Mouse (Mus musculus) megakaryocyte, adult 5-6 weeks (primary cell): ENCODE data around the gene Gm8797. TPM values are rescaled to one million over a fixed set of nuclear protein-coding genes. Genes with fewer than 3 reads are reported as not detected.

Experiments
- ATAC-seq: 2 replicates; pipeline ENCODE4 v1.8.0; 2016; ENCODE audit warnings: mild to moderate bottlenecking, inconsistent platforms; ENCODE audit not compliant: poor library complexity, severe bottlenecking
- total RNA-seq, 2 experiments: library from RNA; stranded (forward) in 1 of 2; stranded (reverse) in 1 of 2; fragments of 153-499, 151-499 nt in 1 of 2; fragments of 221-1000, 200-1000 nt in 1 of 2; gene quantifications; 2 replicates each; pipeline versions ENCODE4 v1.2.3 to v1.2.4; 2015 to 2017

Gm8797 gene
- total RNA-seq (2015) (4.9 TPM in 1 of 2 replicates, not detected in the other), total RNA-seq (2017) (32.3 and 33.2 TPM in 2 replicates)

- ATAC-seq: peak; percentile 64; the same call in 1 of the 2 replicates
These were observed at the start of gene Gm8797 for GRCm38 (mm10) chr3:5750506-5750905. Gene Gm8797, plus strand, starts transcription at chr3:5750806.

- ATAC-seq: no peak
These were observed 36.1 kb upstream of the Gm8797 start for GRCm38 (mm10) chr3:5714481-5714880.

DNA sequence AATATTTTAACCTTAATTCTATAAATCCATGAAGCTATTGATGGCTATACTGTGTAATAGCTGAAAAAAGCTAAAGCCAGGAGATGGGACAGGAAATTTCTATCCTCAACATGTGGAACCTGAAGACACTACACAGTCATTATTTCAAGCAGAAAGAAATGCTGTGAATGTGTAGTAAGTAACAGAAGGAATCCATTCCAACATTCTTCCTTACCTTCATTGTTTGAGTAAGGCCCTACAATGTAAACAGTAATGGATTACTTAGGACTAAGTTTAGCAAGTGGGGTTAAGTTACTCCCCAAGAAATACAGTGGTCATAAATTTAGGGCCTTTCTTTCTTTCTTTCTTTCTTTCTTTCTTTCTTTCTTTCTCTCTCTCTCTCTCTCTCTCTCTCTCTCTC, 17.7 kb upstream of the Gm8797 start:
- ATAC-seq: no peak

DNA sequence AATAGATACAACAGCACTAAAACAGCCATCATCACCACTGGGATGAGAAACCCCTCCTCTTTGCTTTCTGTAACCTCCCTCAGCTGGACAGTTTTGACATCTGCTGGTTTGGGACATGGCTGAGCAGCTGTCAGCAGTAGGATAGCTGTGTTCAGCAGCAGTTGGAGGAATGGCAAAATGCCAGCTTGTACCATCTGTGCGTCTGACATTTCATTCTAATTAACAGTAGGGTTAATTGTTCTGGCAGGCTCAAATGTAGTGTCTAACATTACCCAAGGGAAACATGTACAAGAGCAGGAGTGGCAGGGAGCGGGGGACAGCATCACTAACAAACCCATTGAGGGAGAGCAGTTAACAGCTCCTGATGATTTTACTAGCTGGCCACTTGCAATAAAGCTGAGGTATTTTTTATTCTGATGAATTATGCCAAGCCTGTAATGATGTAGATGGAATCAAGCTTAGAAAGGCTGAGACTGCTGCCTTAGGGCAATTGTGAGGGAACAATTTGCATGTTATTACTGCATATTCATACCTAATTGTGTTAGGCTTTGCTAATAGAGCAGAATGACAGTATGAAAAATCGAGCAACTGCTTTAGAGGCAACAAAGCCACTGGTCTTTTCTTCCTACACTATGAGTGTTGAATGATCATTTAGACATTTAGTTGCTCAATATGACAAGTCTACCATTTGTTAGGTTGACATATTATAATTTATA, 4.3 kb downstream of the Gm8797 start:
- ATAC-seq: no peak

DNA sequence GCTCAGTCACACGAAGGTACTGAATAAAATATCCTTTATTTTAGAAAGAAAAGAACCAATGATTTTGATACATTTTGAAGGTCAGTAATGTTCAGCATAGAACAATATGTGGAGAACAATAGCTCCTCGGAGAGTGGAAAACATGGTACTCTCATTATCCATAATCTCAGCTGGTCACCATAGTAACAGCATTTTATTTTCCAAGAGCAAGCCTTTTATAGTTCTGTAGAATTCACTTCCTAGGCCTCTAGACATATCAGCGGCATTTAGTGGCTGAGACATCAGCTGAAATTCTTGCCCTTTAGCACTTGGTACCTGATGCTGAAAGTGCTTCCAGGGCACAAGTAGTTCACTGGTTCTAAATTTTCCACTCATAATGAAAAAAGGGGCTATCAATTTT, 15.7 kb downstream of the Gm8797 start:
- no peak for ATAC-seq

DNA sequence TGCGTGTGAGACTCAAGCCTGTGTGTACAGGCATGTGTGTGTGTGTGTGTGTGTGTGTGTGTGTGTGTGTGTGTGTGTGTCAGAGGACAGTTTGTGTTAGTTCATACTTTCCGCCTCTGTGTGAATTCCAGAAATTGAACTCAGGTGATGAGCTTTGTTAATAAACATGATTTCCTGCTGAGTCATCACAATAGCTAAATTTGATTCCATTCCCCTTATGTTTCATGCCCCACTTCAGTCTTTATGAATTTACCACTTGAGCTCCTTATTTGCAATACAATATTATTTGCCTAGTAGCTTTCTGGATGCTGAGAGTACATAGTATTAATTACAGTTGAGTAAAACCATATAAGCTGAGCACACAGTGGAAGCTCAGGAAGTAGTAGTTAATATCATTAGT, 26.3 kb downstream of the Gm8797 start:
- ATAC-seq: no peak
